Mouse (Mus musculus) thymus, adult 2 months (tissue): ENCODE results near the gene Slc28a3. TPM values are rescaled to one million over a fixed set of nuclear protein-coding genes. Genes with fewer than 3 reads are reported as not detected.

Experiments
- DNase-seq: peaks from one replicate; pipeline ENCODE4 v3.0.0; 2021
- H3K27ac ChIP-seq: fragments of 200-500 bp; 2 replicates; pipeline ENCODE4 v1.5.1; 2012; ENCODE audit warnings: low read length, control low read depth; ENCODE audit not compliant: control insufficient read depth, insufficient read depth
- H3K27me3 ChIP-seq: fragments of 200-500 bp; 2 replicates; pipeline ENCODE4 v1.6.1; 2012; ENCODE audit warnings: mild to moderate bottlenecking, low read length, moderate library complexity, mixed read lengths; ENCODE audit not compliant: control insufficient read depth, insufficient read depth
- H3K36me3 ChIP-seq: fragments of 200-500 bp; 2 replicates; pipeline ENCODE4 v1.6.1; 2012; ENCODE audit warnings: mild to moderate bottlenecking, low read length, moderate library complexity; ENCODE audit not compliant: control insufficient read depth, insufficient read depth
- H3K4me1 ChIP-seq: fragments of 200-500 bp; replicated peaks from 2 replicates; pipeline ENCODE4 v1.6.1; 2012; ENCODE audit warnings: low read length; ENCODE audit not compliant: control insufficient read depth, insufficient read depth
- H3K4me3 ChIP-seq: fragments of 200-500 bp; 2 replicates; pipeline ENCODE4 v1.5.1; 2012; ENCODE audit warnings: mild to moderate bottlenecking, low read length, control low read depth, moderate library complexity; ENCODE audit not compliant: control insufficient read depth, insufficient read depth
- CTCF ChIP-seq: fragments of 200-500 bp; IDR thresholded peaks from 2 replicates; pipeline ENCODE4 v1.5.1; 2012; ENCODE audit warnings: mild to moderate bottlenecking, control low read depth, low read length, moderate library complexity, borderline replicate concordance; ENCODE audit not compliant: control insufficient read depth, poor library complexity, insufficient read depth; ENCODE audit errors: extremely low read depth
- POLR2A ChIP-seq: fragments of 200-500 bp; IDR thresholded peaks from 2 replicates; pipeline ENCODE4 v1.6.1; 2012; ENCODE audit warnings: mild to moderate bottlenecking, low read length, control low read depth, moderate library complexity; ENCODE audit not compliant: control insufficient read depth, poor library complexity, insufficient read depth; ENCODE audit errors: extremely low read depth
- WGBS: fragments of 180-500 bp; shearing (Covaris S2); methylation state at CpG from one replicate; pipeline ENCODE4 v1.1.7; 2018; 5-methylcytosine and 5-hydroxymethylcytosine counted together
- polyA plus RNA-seq: library from polyadenylated mRNA; depleted of rRNA; stranded (reverse); fragments of >200 nt; gene quantifications from 2 replicates; pipeline ENCODE4 v1.2.3, GENCODE M21; 2012; rRNA removed

The Slc28a3 gene
- polyA plus RNA-seq, 1 experiment: 0.07 TPM

DNA sequence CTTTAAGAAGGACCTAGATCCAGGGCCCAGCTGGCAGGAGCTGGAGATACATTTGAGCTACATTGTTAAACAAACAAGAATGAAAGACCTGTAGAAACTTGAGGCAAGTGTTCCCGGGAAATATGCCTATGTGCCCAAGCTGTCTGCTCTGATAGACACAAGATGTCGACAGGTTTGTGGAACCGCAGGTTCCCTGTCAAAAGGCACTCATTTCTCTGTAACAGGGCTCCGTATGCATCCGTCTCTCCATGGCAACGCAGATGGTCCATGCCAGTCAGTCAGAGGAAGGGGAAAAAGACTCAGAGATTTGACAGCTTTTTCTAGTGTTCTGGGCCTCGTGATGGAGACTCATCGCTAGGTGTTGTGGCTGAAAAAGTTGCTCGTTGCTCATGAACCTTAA is 99.4 kb downstream of the Slc28a3 start:
- no peaks in the 10 kb centered on the region for H3K27me3 ChIP-seq
- 88% methylated on average over 9 of the region's 9 CpGs for WGBS
- no peaks in the 10 kb centered on the region for H3K4me1 ChIP-seq
- no peak for TF ChIP-seq POLR2A
- no peak for TF ChIP-seq CTCF
- H3K27ac ChIP-seq: no peak overlapping the region
- DNase-seq: no peak
- no peak overlapping the region for H3K4me3 ChIP-seq
- no peaks in the 10 kb centered on the region for H3K36me3 ChIP-seq

DNA sequence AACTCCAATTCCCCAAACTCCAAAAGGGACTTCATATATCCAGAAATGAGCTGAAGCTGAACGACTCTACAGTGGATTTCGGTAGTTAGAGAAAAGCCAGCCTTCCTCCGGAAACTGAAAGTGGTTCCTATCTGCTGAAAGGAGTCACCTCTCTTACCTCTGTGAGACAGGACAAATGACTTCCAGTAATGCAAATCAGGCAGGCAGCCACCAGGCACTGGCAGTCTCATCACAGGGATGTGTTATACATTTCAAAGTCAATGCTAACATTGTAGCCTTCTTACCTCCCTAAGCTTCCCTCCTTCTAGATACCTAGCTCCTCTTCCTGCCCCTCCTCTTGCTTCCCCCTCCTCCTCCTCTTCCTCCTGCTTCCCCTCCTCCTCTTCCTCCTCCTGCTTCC is 101.4 kb downstream of the Slc28a3 start:
- Histone ChIP-seq H3K4me1 (no peaks in the 10 kb centered on the region), H3K27me3 (no peaks in the 10 kb centered on the region), H3K27ac (no peak overlapping the region), H3K4me3 (no peak overlapping the region), H3K36me3 (no peaks in the 10 kb centered on the region)
- TF ChIP-seq POLR2A: no peak
- TF ChIP-seq CTCF: no peak
- 17% methylated on average over 3 of the region's 3 CpGs for WGBS
- no peak for DNase-seq

DNA sequence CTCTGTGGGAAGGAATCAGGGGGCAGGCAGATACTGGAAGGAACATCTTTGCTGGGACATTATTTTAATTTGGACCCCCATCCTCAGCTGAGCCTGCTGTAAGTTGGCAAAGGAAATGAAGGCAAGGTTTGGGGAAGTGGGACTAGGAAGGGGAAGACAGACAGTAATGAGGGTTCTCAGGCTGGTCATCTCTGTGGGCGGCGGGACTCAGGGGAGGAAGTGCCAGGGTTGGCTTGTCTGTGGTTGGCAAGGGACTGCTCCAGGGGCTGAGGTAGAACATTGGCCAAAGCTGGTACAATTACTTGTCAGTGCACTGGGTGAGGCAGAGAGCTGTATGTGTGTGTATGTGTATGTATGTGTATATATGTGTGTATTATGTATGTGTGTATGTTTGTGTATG is 107.1 kb downstream of the Slc28a3 start:
- TF ChIP-seq POLR2A (no peak), CTCF (no peak)
- Histone ChIP-seq H3K27ac (no peak overlapping the region), H3K36me3 (no peaks in the 10 kb centered on the region), H3K4me3 (no peak overlapping the region), H3K4me1 (no peaks in the 10 kb centered on the region), H3K27me3 (no peaks in the 10 kb centered on the region)
- DNase-seq: no peak
- WGBS: 3% methylated on average over 2 of the region's 2 CpGs

DNA sequence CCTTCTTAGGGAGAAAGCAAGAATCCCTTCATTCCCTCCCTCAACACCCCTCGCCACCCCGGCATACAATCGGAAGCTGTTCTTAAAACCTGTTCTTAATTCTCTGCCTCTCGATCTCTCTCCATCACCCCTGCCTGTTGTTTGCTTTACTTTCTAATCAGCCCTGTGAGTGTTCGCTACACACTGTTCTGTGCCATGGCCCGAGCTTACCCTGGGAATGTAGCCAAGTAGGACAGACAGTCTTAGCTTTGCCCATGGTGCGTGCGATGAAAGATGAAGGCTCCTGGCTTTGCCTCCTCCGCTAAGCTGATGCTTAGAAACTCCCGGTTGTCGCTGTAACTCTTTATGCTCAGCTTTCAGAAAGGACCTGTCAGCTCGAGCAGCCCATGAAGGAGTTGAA is 112.9 kb downstream of the Slc28a3 start:
- 92% methylated on average over 12 of the region's 12 CpGs for WGBS
- no peaks in the 10 kb centered on the region for H3K4me1 ChIP-seq
- no peak for DNase-seq
- no peaks in the 10 kb centered on the region for H3K27me3 ChIP-seq
- H3K27ac ChIP-seq: no peak overlapping the region
- H3K4me3 ChIP-seq: no peak overlapping the region
- no peaks in the 10 kb centered on the region for H3K36me3 ChIP-seq
- no peak for TF ChIP-seq CTCF
- TF ChIP-seq POLR2A: no peak

Other genes with a start within 250 kb of the Slc28a3 start
- gene 2210016F16Rik, start 225.7 kb downstream of the Slc28a3 start, polyA plus RNA-seq: 27.9 and 31.7 TPM in 2 replicates
- 16.9 and 17.3 TPM in 2 replicates for gene Rmi1, start 208.6 kb downstream of the Slc28a3 start, polyA plus RNA-seq
- gene Hnrnpk, start 207.5 kb downstream of the Slc28a3 start, polyA plus RNA-seq: 379 and 419 TPM in 2 replicates
- 5.7 and 6.5 TPM in 2 replicates for gene Ntrk2, start 195.7 kb upstream of the Slc28a3 start, polyA plus RNA-seq